In the genomic region with DNA sequence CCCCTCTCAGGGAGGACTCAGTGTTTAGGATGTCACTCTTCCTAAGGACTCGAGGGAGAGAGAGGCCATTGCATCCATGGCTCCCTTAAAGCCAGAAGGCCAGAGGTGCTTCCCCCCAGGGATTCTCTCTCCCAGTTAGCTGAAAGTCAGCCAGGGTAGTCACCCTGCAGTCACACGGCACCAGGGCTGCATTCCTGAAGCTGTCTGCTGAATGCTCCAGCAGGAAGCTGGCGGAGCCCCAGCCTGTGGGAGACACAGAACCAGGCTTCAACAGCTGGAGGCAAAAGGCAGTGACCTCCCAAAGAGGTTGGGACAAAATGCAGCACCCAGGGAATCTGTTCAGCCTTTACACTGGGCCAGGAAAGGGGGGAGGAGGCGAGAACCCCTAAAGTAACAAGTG, we compare ENCODE assay signal across 7 mouse cellular contexts. TPM values are rescaled to one million over a fixed set of nuclear protein-coding genes. Genes with fewer than 3 reads are reported as not detected.
DNase-seq lines count a peak whose midpoint lies in the region; ATAC-seq lines count a peak whose summit lies in the region.

No protein-coding gene starts in this region.

- no peaks in the 10 kb centered on the region for H3K36me3 ChIP-seq in kidney, embryonic 15.5 days

- WGBS in kidney, embryonic 15.5 days = 42% methylated on average over 4 of the region's 4 CpGs

- no peak overlapping the region for H3K4me2 ChIP-seq in kidney, embryonic 15.5 days

- 0 out of 2 replicates have a peak overlapping the region, but pooled peaks have one; percentile 28 for H3K27ac ChIP-seq in kidney, embryonic 15.5 days

- peaks cover 25% of the 10 kb centered on the region for H3K4me1 ChIP-seq in kidney, embryonic 15.5 days

- no peak overlapping the region for H3K4me3 ChIP-seq in kidney, embryonic 15.5 days (replicated peaks)

- H3K9ac ChIP-seq in kidney, embryonic 15.5 days = no peak overlapping the region

- peak; percentile 28 for DNase-seq in right cerebral cortex, postnatal 14 days
- DNase-seq in right cerebral cortex, postnatal 36 days (ENCODE audit: low spot score in 2 of 2) = no peak
- peak; percentile 83 to 85 for DNase-seq in heart, adult 18-20 months
- DNase-seq in ovary, postnatal 10 days (ENCODE audit: low spot score) = peak; percentile 17
- DNase-seq in layer of hippocampus, adult 9-11 months = no peak

- 0 out of 2 replicates have a peak, but pooled peaks have one; percentile 40 for ATAC-seq in kidney, embryonic 15.5 days (replicated peaks; ENCODE audit: low FRiP score)
- ATAC-seq in inflammation-experienced regulatory T-cells, adult 6 months = no peak

- H3K9me3 ChIP-seq in kidney, embryonic 15.5 days (replicated peaks) = no peaks in the 10 kb centered on the region

- H3K27me3 ChIP-seq in kidney, embryonic 15.5 days = no peaks in the 10 kb centered on the region

RNA-seq across cellular contexts. Expression of gene Cacnb4, which starts 53.2 kb away (rescaled TPM):
- total RNA-seq in heart, adult 18-20 months (2021) = under 1 TPM; 0.27 to 0.28 TPM
- polyA plus RNA-seq in kidney, embryonic 15.5 days (2015; fragmentation: Nextera tagmentation; extraction: Ambion mirVana) = 2.6 and 3.7 TPM in 2 replicates
- polyA plus RNA-seq in inflammation-experienced regulatory T-cells, adult 6 months (2017; shearing (Covaris generic)) = under 1 TPM; 0.13 to 0.58 (median 0.30) TPM

Comparison
In these comparisons a context has a peak if more than half of its experiments do, and no peak if none do; other contexts are left out.
1. DNase-seq: peak in right cerebral cortex, postnatal 14 days (single experiment), heart, adult 18-20 months (2 of 2) and ovary, postnatal 10 days (single experiment); none in right cerebral cortex, postnatal 36 days (0 of 2) and layer of hippocampus, adult 9-11 months (single experiment).